Mouse (Mus musculus): ENCODE data around the gene Adprhl1.

Gene Adprhl1

DNA sequence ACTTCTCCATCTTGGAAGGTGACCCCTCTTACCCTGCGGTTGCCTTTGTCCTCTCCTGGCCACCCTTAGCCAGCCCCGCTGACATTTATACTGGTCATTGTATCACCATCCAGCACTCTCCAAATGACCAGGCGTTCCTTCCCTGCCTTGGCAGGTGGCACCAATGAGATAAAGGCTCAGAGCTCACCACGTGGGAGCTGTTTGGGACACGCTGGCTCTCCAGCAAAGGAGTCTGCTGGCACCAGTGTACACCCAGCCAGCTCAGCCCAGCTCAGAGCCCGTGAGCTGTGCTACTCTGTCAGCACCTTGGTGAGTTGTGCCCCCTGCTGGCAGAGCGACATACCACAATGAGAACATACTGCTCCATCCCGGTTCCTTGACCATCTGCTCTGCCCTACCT, at the start of gene Adprhl1:
Adprhl1 (minus strand) TSS at position 144 of the 400 bp plus-strand sequence.
- peak; percentile 70 for DNase-seq

DNA sequence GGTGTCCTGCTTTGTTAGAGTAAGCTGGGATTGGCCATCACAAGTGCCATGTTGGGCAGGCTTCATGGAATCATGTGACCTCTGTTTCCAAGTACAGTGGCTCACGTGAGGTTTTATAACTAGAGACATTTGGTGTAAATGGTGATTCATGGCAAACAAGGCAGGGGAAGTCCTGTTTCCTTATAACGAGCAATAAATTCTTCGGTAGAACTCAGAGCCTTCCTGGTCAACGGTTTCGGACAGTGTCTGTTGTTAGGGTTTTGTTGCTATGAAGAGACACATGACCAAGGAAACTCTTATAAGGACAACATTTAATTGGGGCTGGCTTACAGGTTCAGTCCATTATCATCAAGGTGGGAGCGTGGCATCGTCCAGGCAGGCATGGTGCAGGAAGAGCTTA, 47.1 kb upstream of the Adprhl1 start:
- no peak for DNase-seq

GRCm38 (mm10) chr8:13299571-13299970, 45.6 kb upstream of the Adprhl1 start:
- no peak for DNase-seq

- no peak for DNase-seq
These were observed 39.9 kb upstream of the Adprhl1 start for GRCm38 (mm10) chr8:13293677-13294470.

GRCm38 (mm10) chr8:13292364-13292763, 38.4 kb upstream of the Adprhl1 start:
- DNase-seq: peak; percentile 69

- no peak for DNase-seq
These were observed 34.7 kb upstream of the Adprhl1 start for GRCm38 (mm10) chr8:13288646-13289045.

GRCm38 (mm10) chr8:13287692-13288623, 34.0 kb upstream of the Adprhl1 start, which contains the start of the genes Dcun1d2 and Tmco3:
TSS of gene Dcun1d2 (minus strand) at chr8:13288131.
TSS of gene Tmco3 (plus strand) at chr8:13288190.
- peak; percentile 97 for DNase-seq

GRCm38 (mm10) chr8:13287304-13287691, 33.3 kb upstream of the Adprhl1 start:
- peak; percentile 95 for DNase-seq

GRCm38 (mm10) chr8:13283200-13283599, 29.2 kb upstream of the Adprhl1 start:
- no peak for DNase-seq

DNA sequence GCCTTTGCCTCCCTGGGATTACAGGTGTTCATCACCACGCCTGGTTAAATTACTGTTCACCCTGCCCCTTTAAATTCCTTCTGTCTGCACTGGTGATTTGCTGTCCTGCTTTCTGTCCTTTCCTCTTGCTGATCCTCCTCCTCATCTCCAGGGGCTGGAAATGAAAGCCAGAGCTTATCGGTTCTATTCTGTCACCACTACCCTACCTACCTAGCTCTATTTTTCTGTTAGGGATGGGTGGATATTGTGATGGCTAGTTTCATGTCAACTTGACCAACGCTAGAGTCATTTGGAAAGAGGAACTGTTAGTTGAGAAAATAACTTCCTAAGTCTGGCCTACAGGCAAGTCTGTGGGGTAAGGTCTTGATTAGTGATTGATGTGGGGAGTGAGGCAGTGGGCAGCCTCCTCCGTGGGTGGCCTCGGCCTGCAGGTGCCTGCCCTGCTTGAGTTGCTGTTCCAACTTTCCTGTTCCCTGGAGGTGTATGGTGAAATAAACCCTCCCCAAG, 23.0 kb upstream of the Adprhl1 start:
- no peak for DNase-seq

- no peak for DNase-seq
These were observed 18.9 kb upstream of the Adprhl1 start for GRCm38 (mm10) chr8:13272834-13273233.

GRCm38 (mm10) chr8:13267566-13267965, 13.6 kb upstream of the Adprhl1 start:
- DNase-seq: no peak

GRCm38 (mm10) chr8:13263376-13263775, 9.4 kb upstream of the Adprhl1 start:
- no peak for DNase-seq

- DNase-seq: no peak
These were observed 549 bp downstream of the Adprhl1 start for GRCm38 (mm10) chr8:13253413-13253812.

DNA sequence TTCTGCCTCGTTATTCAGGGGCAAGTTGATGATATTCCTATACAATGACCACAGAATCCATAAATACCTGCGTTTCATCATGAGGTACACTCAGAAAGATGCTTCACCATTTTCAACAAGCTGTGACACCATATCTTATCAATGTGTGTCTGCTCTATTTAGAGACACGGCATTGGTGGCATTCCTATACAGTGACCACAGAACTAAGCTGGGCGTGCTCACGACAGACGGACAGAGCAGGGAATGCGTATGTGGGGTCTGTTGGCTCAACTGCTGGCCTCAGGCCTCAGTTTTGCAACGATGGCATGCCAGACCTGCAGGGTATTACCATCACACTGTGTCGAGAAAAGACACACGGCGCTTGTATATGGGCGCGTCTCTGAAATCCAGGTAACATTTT, 1.1 kb downstream of the Adprhl1 start:
- DNase-seq: no peak

GRCm38 (mm10) chr8:13244343-13244880, 9.6 kb downstream of the Adprhl1 start:
- no peak for DNase-seq

- DNase-seq: no peak
These were observed 10.7 kb downstream of the Adprhl1 start for GRCm38 (mm10) chr8:13242985-13243870.

GRCm38 (mm10) chr8:13240691-13241090, 13.3 kb downstream of the Adprhl1 start:
- no peak for DNase-seq

- DNase-seq: no peak
These were observed 13.9 kb downstream of the Adprhl1 start for GRCm38 (mm10) chr8:13240055-13240454.

DNA sequence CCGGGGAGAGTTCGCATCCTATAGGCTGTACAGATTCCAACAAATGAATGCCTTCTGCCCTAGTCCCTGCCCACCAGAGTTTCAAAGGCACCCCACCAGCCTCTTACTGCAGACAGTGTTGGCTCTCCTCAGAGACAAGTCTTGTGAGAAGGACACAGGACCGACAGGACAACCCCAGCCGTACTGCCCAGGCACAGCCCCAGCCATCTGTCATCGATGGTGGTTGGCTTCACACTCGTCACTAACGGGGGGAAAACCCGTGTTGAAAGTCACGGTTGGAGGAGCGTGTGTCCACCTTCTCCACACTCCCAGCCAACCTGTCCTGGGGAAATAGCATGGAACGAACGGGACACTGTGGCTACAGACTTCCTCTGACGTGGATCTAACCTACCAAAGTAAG, 19.2 kb downstream of the Adprhl1 start:
- no peak for DNase-seq

GRCm38 (mm10) chr8:13230471-13230870, 23.5 kb downstream of the Adprhl1 start:
- DNase-seq: no peak

DNA sequence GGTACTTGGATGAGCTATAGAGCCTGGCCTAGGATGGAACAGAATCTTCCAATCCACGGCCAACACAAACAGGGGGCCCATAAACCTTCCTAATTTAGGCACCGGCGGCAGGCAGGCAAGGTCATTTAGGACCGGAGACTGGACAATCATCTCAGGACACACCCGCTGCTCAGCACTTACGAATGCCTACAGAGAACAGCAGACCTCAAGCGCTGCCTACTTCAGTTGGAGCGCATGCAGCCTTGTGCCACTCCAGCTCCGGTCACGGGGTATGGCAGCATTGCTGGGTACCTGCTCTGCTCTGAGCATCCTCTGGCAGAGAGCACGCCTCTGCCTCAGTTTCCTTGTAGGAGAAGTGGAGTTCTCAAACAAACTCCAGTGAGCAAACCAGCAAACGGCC, 24.2 kb downstream of the Adprhl1 start:
- no peak for DNase-seq
